12 mouse cellular contexts compared by ENCODE assay signal in the genomic region with DNA sequence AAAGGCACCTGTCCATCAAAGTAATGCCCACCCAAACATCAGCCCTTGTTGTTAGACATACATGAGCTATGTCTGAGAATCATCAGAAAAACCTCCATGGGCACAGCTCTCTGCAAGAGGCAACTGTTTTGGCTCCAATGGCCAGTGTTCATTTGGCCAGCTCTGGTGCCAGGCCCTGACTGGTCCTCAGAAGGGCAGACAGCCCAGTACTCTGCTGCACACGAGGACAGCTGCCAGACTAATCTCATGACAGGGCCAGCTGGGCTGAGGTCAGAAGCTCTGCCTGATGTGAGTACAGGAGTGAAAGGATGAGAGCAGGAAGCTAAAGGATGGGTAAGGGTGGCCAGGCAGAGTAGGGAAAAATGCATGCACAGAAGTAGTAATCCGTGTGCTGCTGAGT. TPM values are rescaled to one million over a fixed set of nuclear protein-coding genes. Genes with fewer than 3 reads are reported as not detected.
DNase-seq lines count a peak whose midpoint lies in the region; ATAC-seq lines count a peak whose summit lies in the region.
"Had no signal": no experiment of that assay in that cellular context is flagged by ENCODE, and none has a peak within 500 bp of the region (broad histone marks: within the 10 kb centered on the region; RNA-seq: fewer than 3 reads in every experiment).

No protein-coding gene starts in this region.

- intact Hi-C loops in gastrocnemius, postnatal 36 days (cut with DNase I), result loop anchor here (5.0 kb wide), 1 partner anchor 33 kb away; no protein-coding TSS in a partner anchor

- H3K9me3 ChIP-seq in liver, embryonic 13.5 days (replicated peaks), result no peaks in the 10 kb centered on the region
- no peaks in the 10 kb centered on the region for H3K9me3 ChIP-seq in liver, embryonic 11.5 days (ENCODE audit: control insufficient read depth, low read length)
- no peaks in the 10 kb centered on the region for H3K9me3 ChIP-seq in liver, embryonic 15.5 days (replicated peaks)
- no peaks in the 10 kb centered on the region for H3K9me3 ChIP-seq in midbrain, embryonic 14.5 days (ENCODE audit: control insufficient read depth, low read length)
- H3K9me3 ChIP-seq: hindbrain, embryonic 13.5 days; neural tube, embryonic 12.5 days had no signal

- H3K36me3 ChIP-seq in liver, embryonic 13.5 days, result peaks cover 64% of the 10 kb centered on the region
- H3K36me3 ChIP-seq in liver, embryonic 11.5 days (ENCODE audit: control insufficient read depth, insufficient read depth, low read length), result peaks cover 40% of the 10 kb centered on the region
- H3K36me3 ChIP-seq in liver, embryonic 15.5 days (replicated peaks), result peaks cover 66% of the 10 kb centered on the region
- peaks cover 36% of the 10 kb centered on the region for H3K36me3 ChIP-seq in midbrain, embryonic 14.5 days (ENCODE audit: control insufficient read depth, insufficient read depth, low read length)

- peaks cover 18% of the 10 kb centered on the region for H3K4me1 ChIP-seq in liver, embryonic 13.5 days (replicated peaks)
- H3K4me1 ChIP-seq in liver, embryonic 11.5 days (replicated peaks; ENCODE audit: control insufficient read depth, insufficient read depth, low read length), result 0 out of 2 replicates have a peak, but pooled peaks cover 5% of the 10 kb centered on the region
- H3K4me1 ChIP-seq in liver, embryonic 15.5 days (replicated peaks), result peaks cover 28% of the 10 kb centered on the region
- H3K4me1 ChIP-seq in midbrain, embryonic 14.5 days (ENCODE audit: control insufficient read depth, insufficient read depth, low read length), result no peaks in the 10 kb centered on the region

- 65% methylated on average over 2 of the region's 2 CpGs for WGBS in liver, embryonic 13.5 days (ENCODE audit: insufficient replicate concordance)
- WGBS in liver, embryonic 11.5 days, result 77% methylated on average over 2 of the region's 2 CpGs
- 71% methylated on average over 2 of the region's 2 CpGs for WGBS in liver, embryonic 15.5 days (ENCODE audit: insufficient replicate concordance)
- 75% methylated on average over 2 of the region's 2 CpGs for WGBS in midbrain, embryonic 14.5 days

- H3K4me2 ChIP-seq in liver, embryonic 13.5 days, result no peak overlapping the region
- no peak overlapping the region for H3K4me2 ChIP-seq in liver, embryonic 11.5 days
- no peak overlapping the region for H3K4me2 ChIP-seq in liver, embryonic 15.5 days
- no peak overlapping the region for H3K4me2 ChIP-seq in midbrain, embryonic 14.5 days (ENCODE audit: low read length)
- H3K4me2 ChIP-seq: hindbrain, embryonic 13.5 days; neural tube, embryonic 12.5 days had no signal

- ATAC-seq in liver, embryonic 13.5 days (ENCODE audit: low read depth), result no peak
- no peak for ATAC-seq in liver, embryonic 11.5 days (replicated peaks; ENCODE audit: low FRiP score)
- ATAC-seq in liver, embryonic 15.5 days (ENCODE audit: insufficient read depth), result no peak
- no peak for ATAC-seq in midbrain, embryonic 14.5 days (ENCODE audit: low FRiP score, low TSS enrichment)
- ATAC-seq: forebrain, embryonic 16.5 days had no signal

- DNase-seq in adrenal gland, postnatal 14 days, result peak; percentile 66
- DNase-seq in adrenal gland, postnatal 4 days (ENCODE audit: low spot score in 2 of 2), result no peak
- DNase-seq in liver, embryonic 13.5 days, result no peak
- no peak for DNase-seq in liver, embryonic 11.5 days (ENCODE audit: low spot score)
- DNase-seq in gastrocnemius, postnatal 36 days, result peak; percentile 51 to 56
- DNase-seq in Muller cell, postnatal 12 days (ENCODE audit: inconsistent ontology term), result no peak
- no peak for DNase-seq in midbrain, embryonic 14.5 days

- H3K27ac ChIP-seq in liver, embryonic 13.5 days, result peak overlapping the region; percentile 41
- no peak overlapping the region for H3K27ac ChIP-seq in liver, embryonic 11.5 days (ENCODE audit: low read depth, low read length)
- H3K27ac ChIP-seq in liver, embryonic 15.5 days (replicated peaks), result 0 out of 2 replicates have a peak overlapping the region, but pooled peaks have one; percentile 29
- H3K27ac ChIP-seq in midbrain, embryonic 14.5 days (replicated peaks; ENCODE audit: low read depth, low read length), result no peak overlapping the region
- H3K27ac ChIP-seq: hindbrain, embryonic 13.5 days; neural tube, embryonic 12.5 days had no signal

- no peak overlapping the region for H3K4me3 ChIP-seq in liver, embryonic 13.5 days (replicated peaks)
- H3K4me3 ChIP-seq in liver, embryonic 11.5 days (ENCODE audit: low read depth, low read length), result no peak overlapping the region
- H3K4me3 ChIP-seq in liver, embryonic 15.5 days (replicated peaks), result no peak overlapping the region
- no peak overlapping the region for H3K4me3 ChIP-seq in midbrain, embryonic 14.5 days (replicated peaks; ENCODE audit: low read depth, low read length)
- H3K4me3 ChIP-seq: hindbrain, embryonic 13.5 days; neural tube, embryonic 12.5 days had no signal

- no peaks in the 10 kb centered on the region for H3K27me3 ChIP-seq in liver, embryonic 13.5 days
- H3K27me3 ChIP-seq in liver, embryonic 11.5 days (replicated peaks; ENCODE audit: control insufficient read depth, insufficient read depth, low read length), result no peaks in the 10 kb centered on the region
- H3K27me3 ChIP-seq in liver, embryonic 15.5 days, result no peaks in the 10 kb centered on the region
- H3K27me3 ChIP-seq in midbrain, embryonic 14.5 days (ENCODE audit: control insufficient read depth, insufficient read depth, low read length), result no peaks in the 10 kb centered on the region
- H3K27me3 ChIP-seq: hindbrain, embryonic 13.5 days; neural tube, embryonic 12.5 days had no signal

- no peak overlapping the region for H3K9ac ChIP-seq in liver, embryonic 13.5 days
- H3K9ac ChIP-seq in liver, embryonic 11.5 days (ENCODE audit: low read depth, low read length), result no peak overlapping the region
- H3K9ac ChIP-seq in liver, embryonic 15.5 days, result no peak overlapping the region
- H3K9ac ChIP-seq in midbrain, embryonic 14.5 days (replicated peaks; ENCODE audit: low read length), result no peak overlapping the region
- H3K9ac ChIP-seq: hindbrain, embryonic 13.5 days; neural tube, embryonic 12.5 days had no signal

RNA-seq across cellular contexts. Expression of a gene that starts 5.8 kb away (rescaled TPM):
- 19.8 and 20.9 TPM in 2 replicates for total RNA-seq in adrenal gland, postnatal 14 days (2021)
- 10 to 100 TPM; 36.4 to 38.1 TPM for total RNA-seq in adrenal gland, postnatal 4 days (2021)
- 6.5 and 7.0 TPM in 2 replicates for polyA plus RNA-seq in liver, embryonic 13.5 days (2015; fragmentation: Nextera tagmentation; extraction: Ambion mirVana)
- 9.9 and 10.7 TPM in 2 replicates for polyA plus RNA-seq in liver, embryonic 11.5 days (2014; fragmentation: Nextera tagmentation; extraction: Ambion mirVana)
- 10 to 100 TPM in 1 of 2 experiments, 1 to 10 TPM in 1; 8.5 to 10.8 TPM for total RNA-seq in gastrocnemius, postnatal 36 days (2021)
- polyA plus RNA-seq in liver, embryonic 15.5 days (2015; fragmentation: Nextera tagmentation; extraction: Ambion mirVana), result 6.6 and 8.4 TPM in 2 replicates
- polyA plus RNA-seq in midbrain, embryonic 14.5 days (2014; fragmentation: Nextera tagmentation; extraction: Ambion mirVana), result 29.4 and 46.9 TPM in 2 replicates

RNA-seq across cellular contexts. Expression of a gene that starts 19.4 kb away (rescaled TPM):
- total RNA-seq in adrenal gland, postnatal 14 days (2021), result 112 and 122 TPM in 2 replicates
- total RNA-seq in adrenal gland, postnatal 4 days (2021), result 100 to 1,000 TPM in 1 of 2 experiments, 10 to 100 TPM in 1; 97.7 to 115 TPM
- polyA plus RNA-seq in liver, embryonic 13.5 days (2015; fragmentation: Nextera tagmentation; extraction: Ambion mirVana), result 126 and 152 TPM in 2 replicates
- polyA plus RNA-seq in liver, embryonic 11.5 days (2014; fragmentation: Nextera tagmentation; extraction: Ambion mirVana), result 137 and 139 TPM in 2 replicates
- 10 to 100 TPM; 24.1 to 27.4 TPM for total RNA-seq in gastrocnemius, postnatal 36 days (2021)
- 156 and 174 TPM in 2 replicates for polyA plus RNA-seq in liver, embryonic 15.5 days (2015; fragmentation: Nextera tagmentation; extraction: Ambion mirVana)
- polyA plus RNA-seq in midbrain, embryonic 14.5 days (2014; fragmentation: Nextera tagmentation; extraction: Ambion mirVana), result 53.6 and 57.9 TPM in 2 replicates

RNA-seq across cellular contexts. Expression of a gene that starts 19.4 kb away (rescaled TPM):
- 0.15 TPM in 1 of 2 replicates, not detected in the other for total RNA-seq in adrenal gland, postnatal 14 days (2021)
- 1 to 10 TPM in 1 of 2 experiments, under 1 TPM in 1; 0.54 to 1.5 TPM for total RNA-seq in adrenal gland, postnatal 4 days (2021)
- 5.1 and 7.2 TPM in 2 replicates for polyA plus RNA-seq in liver, embryonic 13.5 days (2015; fragmentation: Nextera tagmentation; extraction: Ambion mirVana)
- polyA plus RNA-seq in liver, embryonic 11.5 days (2014; fragmentation: Nextera tagmentation; extraction: Ambion mirVana), result 0.85 and 1.4 TPM in 2 replicates
- not detected for total RNA-seq in gastrocnemius, postnatal 36 days (2021)
- polyA plus RNA-seq in liver, embryonic 15.5 days (2015; fragmentation: Nextera tagmentation; extraction: Ambion mirVana), result 6.1 and 6.7 TPM in 2 replicates
- polyA plus RNA-seq in midbrain, embryonic 14.5 days (2014; fragmentation: Nextera tagmentation; extraction: Ambion mirVana), result 0.16 and 0.32 TPM in 2 replicates
- polyA plus RNA-seq: forebrain, embryonic 16.5 days; hindbrain, embryonic 13.5 days; large intestine, adult 2 months had no signal

RNA-seq across cellular contexts. Expression of a gene that starts 27.0 kb away (rescaled TPM):
- total RNA-seq in adrenal gland, postnatal 14 days (2021), result not detected in 2 replicates
- 1 to 10 TPM in 1 of 2 experiments, not detected in 1; 1.1 TPM for total RNA-seq in adrenal gland, postnatal 4 days (2021)
- polyA plus RNA-seq in liver, embryonic 13.5 days (2015; fragmentation: Nextera tagmentation; extraction: Ambion mirVana), result 0.24 and 0.32 TPM in 2 replicates
- 0.68 and 0.85 TPM in 2 replicates for polyA plus RNA-seq in liver, embryonic 11.5 days (2014; fragmentation: Nextera tagmentation; extraction: Ambion mirVana)
- total RNA-seq in gastrocnemius, postnatal 36 days (2021), result not detected
- polyA plus RNA-seq in liver, embryonic 15.5 days (2015; fragmentation: Nextera tagmentation; extraction: Ambion mirVana), result 0.23 and 0.37 TPM in 2 replicates
- polyA plus RNA-seq in midbrain, embryonic 14.5 days (2014; fragmentation: Nextera tagmentation; extraction: Ambion mirVana), result 3.3 and 5.2 TPM in 2 replicates
- polyA plus RNA-seq: forebrain, embryonic 16.5 days; large intestine, adult 2 months had no signal

RNA-seq across cellular contexts. Expression of a gene that starts 44.7 kb away (rescaled TPM):
- total RNA-seq in adrenal gland, postnatal 14 days (2021), result 1.2 and 1.5 TPM in 2 replicates
- 1 to 10 TPM; 5.1 to 5.2 TPM for total RNA-seq in adrenal gland, postnatal 4 days (2021)
- 0.65 and 1.00 TPM in 2 replicates for polyA plus RNA-seq in liver, embryonic 13.5 days (2015; fragmentation: Nextera tagmentation; extraction: Ambion mirVana)
- 2.1 and 2.4 TPM in 2 replicates for polyA plus RNA-seq in liver, embryonic 11.5 days (2014; fragmentation: Nextera tagmentation; extraction: Ambion mirVana)
- total RNA-seq in gastrocnemius, postnatal 36 days (2021), result under 1 TPM; 0.59 to 0.69 TPM
- 0.35 and 0.59 TPM in 2 replicates for polyA plus RNA-seq in liver, embryonic 15.5 days (2015; fragmentation: Nextera tagmentation; extraction: Ambion mirVana)
- polyA plus RNA-seq in midbrain, embryonic 14.5 days (2014; fragmentation: Nextera tagmentation; extraction: Ambion mirVana), result 0.61 and 0.70 TPM in 2 replicates

Comparison
In these comparisons a context has a peak if more than half of its experiments do, and no peak if none do; other contexts are left out.
1. DNase-seq: peak in adrenal gland, postnatal 14 days (single experiment) and gastrocnemius, postnatal 36 days (2 of 2); none in adrenal gland, postnatal 4 days (0 of 2), liver, embryonic 13.5 days (single experiment), liver, embryonic 11.5 days (single experiment), Muller cell, postnatal 12 days (single experiment) and midbrain, embryonic 14.5 days (single experiment).
2. H3K27ac ChIP-seq: peak in liver, embryonic 13.5 days (single experiment) and liver, embryonic 15.5 days (single experiment); none in liver, embryonic 11.5 days (single experiment) and midbrain, embryonic 14.5 days (single experiment).